8 mouse cellular contexts compared by ENCODE assay signal in the genomic region with DNA sequence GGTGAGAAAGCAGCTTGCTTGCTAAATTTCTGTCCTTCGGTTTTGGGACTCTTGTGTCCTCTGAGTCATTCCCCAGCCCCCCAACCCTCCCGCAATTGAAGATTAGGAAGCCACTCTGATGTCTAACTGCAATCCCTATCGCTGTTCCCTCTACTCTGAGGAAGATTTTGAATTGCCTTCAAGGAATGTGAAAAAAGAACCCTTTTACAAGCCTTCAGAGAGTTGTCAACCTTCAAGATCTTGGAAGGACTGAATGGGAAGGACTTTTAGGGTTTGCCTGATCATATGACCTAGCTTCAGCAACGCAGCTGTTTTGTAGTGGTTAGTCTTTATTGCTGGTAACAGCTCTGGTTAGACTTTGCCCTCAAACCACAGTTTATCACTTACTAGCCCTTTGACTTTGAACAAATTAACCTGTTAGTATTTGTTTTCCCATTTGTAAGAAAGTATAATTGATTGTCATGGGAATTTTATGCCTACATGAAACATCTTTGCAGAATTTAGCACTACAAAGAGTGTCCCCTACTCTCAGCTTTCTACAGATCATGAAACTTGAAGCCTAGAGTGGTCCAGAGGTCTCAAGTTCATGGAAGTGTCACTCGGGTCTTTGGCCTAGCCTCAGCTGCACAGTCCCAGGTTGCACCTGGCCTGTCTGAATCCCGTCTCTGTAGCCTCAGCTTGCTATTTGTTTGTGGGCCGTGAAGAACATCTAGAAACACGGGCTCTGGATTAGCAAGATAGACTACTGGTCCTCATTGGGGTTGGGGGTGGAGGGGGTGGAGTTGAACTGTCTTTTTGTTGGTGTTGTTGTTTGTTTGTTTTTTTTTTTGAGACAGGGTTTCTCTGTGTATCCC. TPM values are rescaled to one million over a fixed set of nuclear protein-coding genes. Genes with fewer than 3 reads are reported as not detected.
DNase-seq lines count a peak whose midpoint lies in the region; ATAC-seq lines count a peak whose summit lies in the region.

No protein-coding gene starts in this region.

- H3K36me3 ChIP-seq in hindbrain, embryonic 15.5 days, result no peaks in the 10 kb centered on the region

- peak overlapping the region; percentile 61 for H3K4me2 ChIP-seq in hindbrain, embryonic 15.5 days

- H3K9ac ChIP-seq in hindbrain, embryonic 15.5 days, result peak overlapping the region; percentile 50

- peaks cover 63% of the 10 kb centered on the region for H3K4me1 ChIP-seq in hindbrain, embryonic 15.5 days (replicated peaks)

- H3K9me3 ChIP-seq in hindbrain, embryonic 15.5 days, result no peaks in the 10 kb centered on the region

- H3K27me3 ChIP-seq in hindbrain, embryonic 15.5 days, result no peaks in the 10 kb centered on the region

- 28% methylated on average over 8 of the region's 8 CpGs for WGBS in hindbrain, embryonic 15.5 days

- peak overlapping the region; percentile 92 for H3K27ac ChIP-seq in hindbrain, embryonic 15.5 days (replicated peaks)

- H3K4me3 ChIP-seq in hindbrain, embryonic 15.5 days, result peak overlapping the region; percentile 30

- no peak for ATAC-seq in hindbrain, embryonic 15.5 days (ENCODE audit: low FRiP score, low read depth)

- peak; percentile 60 to 83 for DNase-seq in kidney, adult 8-10 months
- no peak for DNase-seq in kidney, postnatal 10 days
- peak; percentile 59 for DNase-seq in embryo, embryonic 10.5 days (ENCODE audit: low spot score)
- peak; percentile 45 for DNase-seq in mesoderm, embryonic 11.5 days (ENCODE audit: low read depth, low spot score)
- no peak for DNase-seq in gastrocnemius, postnatal 10 days
- DNase-seq in thymus, postnatal 10 days (ENCODE audit: low spot score in 2 of 2), result no peak
- DNase-seq in left cerebral cortex, adult 9 months (ENCODE audit: low spot score in 2 of 2), result no peak

RNA-seq across cellular contexts. Expression of a gene that starts 4.4 kb away (rescaled TPM):
- polyA plus RNA-seq in hindbrain, embryonic 15.5 days (2015; fragmentation: Nextera tagmentation; extraction: Ambion mirVana), result 0.41 and 0.44 TPM in 2 replicates
- total RNA-seq in gastrocnemius, postnatal 10 days (2021), result under 1 TPM in 1 of 2 experiments, not detected in 1; 0.14 TPM

RNA-seq across cellular contexts. Expression of a gene that starts 33.5 kb away (rescaled TPM):
- polyA plus RNA-seq in hindbrain, embryonic 15.5 days (2015; fragmentation: Nextera tagmentation; extraction: Ambion mirVana), result 200 and 208 TPM in 2 replicates
- total RNA-seq in gastrocnemius, postnatal 10 days (2021), result 10 to 100 TPM; 45.3 to 51.4 TPM

RNA-seq across cellular contexts. Expression of a gene that starts 33.9 kb away (rescaled TPM):
- polyA plus RNA-seq in hindbrain, embryonic 15.5 days (2015; fragmentation: Nextera tagmentation; extraction: Ambion mirVana), result 22.6 and 26.6 TPM in 2 replicates
- 10 to 100 TPM; 39.3 to 45.7 TPM for total RNA-seq in gastrocnemius, postnatal 10 days (2021)

RNA-seq across cellular contexts. Expression of a gene that starts 47.8 kb away (rescaled TPM):
- polyA plus RNA-seq in hindbrain, embryonic 15.5 days (2015; fragmentation: Nextera tagmentation; extraction: Ambion mirVana), result 0.58 and 0.89 TPM in 2 replicates
- total RNA-seq in gastrocnemius, postnatal 10 days (2021), result 1 to 10 TPM in 1 of 2 experiments, not detected in 1; 1.2 TPM

Comparison
In these comparisons a context has a peak if more than half of its experiments do, and no peak if none do; other contexts are left out.
1. DNase-seq: peak in kidney, adult 8-10 months (2 of 2), embryo, embryonic 10.5 days (single experiment) and mesoderm, embryonic 11.5 days (single experiment); none in kidney, postnatal 10 days (single experiment), gastrocnemius, postnatal 10 days (single experiment), thymus, postnatal 10 days (0 of 2) and left cerebral cortex, adult 9 months (0 of 2).